Mouse (Mus musculus): ENCODE measurements at regions not wholly inside any gene's neighbourhood (a gene's known extent, or its start where the extent isn't known, plus 50 kb on each side); places are given as distances from the start of the nearest gene placed in this dataset.

GRCm38 (mm10) chr14:104410730-104411129, 57.1 kb downstream of the Pou4f1 start:
- no peak overlapping the region for H3K27ac ChIP-seq (ENCODE audit: insufficient read depth, low read depth, low read length)
- no peaks in the 10 kb centered on the region for H3K36me3 ChIP-seq (ENCODE audit: control insufficient read depth, insufficient read depth, low read length)
- no peaks in the 10 kb centered on the region for H3K4me1 ChIP-seq (ENCODE audit: control insufficient read depth, insufficient read depth, insufficient read length, low read length)
- TF ChIP-seq POLR2A (IDR thresholded peaks at IDR 0.05; ENCODE audit: low read depth, low read length): no peak
- no peak for TF ChIP-seq CTCF (IDR thresholded peaks at IDR 0.05; ENCODE audit: extremely low read depth, insufficient read length, insufficient replicate concordance, low read depth, low read length)
- no peaks in the 10 kb centered on the region for H3K27me3 ChIP-seq (ENCODE audit: control insufficient read depth, insufficient read depth, low read length)
- WGBS: 17% methylated on average over 2 of the region's 2 CpGs
- H3K4me3 ChIP-seq (ENCODE audit: low read depth, low read length): no peak overlapping the region

- WGBS: 50% methylated on average over 6 of the region's 6 CpGs
- Histone ChIP-seq H3K27ac (ENCODE audit: insufficient read depth, low read depth, low read length) (no peak overlapping the region), H3K4me1 (ENCODE audit: control insufficient read depth, insufficient read depth, insufficient read length, low read length) (no peaks in the 10 kb centered on the region), H3K27me3 (ENCODE audit: control insufficient read depth, insufficient read depth, low read length) (no peaks in the 10 kb centered on the region), H3K4me3 (ENCODE audit: low read depth, low read length) (no peak overlapping the region), H3K36me3 (ENCODE audit: control insufficient read depth, insufficient read depth, low read length) (no peaks in the 10 kb centered on the region)
- no peak for TF ChIP-seq POLR2A (IDR thresholded peaks at IDR 0.05; ENCODE audit: low read depth, low read length)
- TF ChIP-seq CTCF (IDR thresholded peaks at IDR 0.05; ENCODE audit: extremely low read depth, insufficient read length, insufficient replicate concordance, low read depth, low read length): no peak
These were observed 57.5 kb downstream of the Pou4f1 start for GRCm38 (mm10) chr14:104410292-104410691.

- H3K4me3 ChIP-seq (ENCODE audit: low read depth, low read length): no peak overlapping the region
- no peak for TF ChIP-seq CTCF (IDR thresholded peaks at IDR 0.05; ENCODE audit: extremely low read depth, insufficient read length, insufficient replicate concordance, low read depth, low read length)
- TF ChIP-seq POLR2A (IDR thresholded peaks at IDR 0.05; ENCODE audit: low read depth, low read length): no peak
- 83% methylated on average over 3 of the region's 3 CpGs for WGBS
- no peaks in the 10 kb centered on the region for H3K36me3 ChIP-seq (ENCODE audit: control insufficient read depth, insufficient read depth, low read length)
- no peaks in the 10 kb centered on the region for H3K4me1 ChIP-seq (ENCODE audit: control insufficient read depth, insufficient read depth, insufficient read length, low read length)
- H3K27ac ChIP-seq (ENCODE audit: insufficient read depth, low read depth, low read length): no peak overlapping the region
- H3K27me3 ChIP-seq (ENCODE audit: control insufficient read depth, insufficient read depth, low read length): no peaks in the 10 kb centered on the region
These were observed 61.7 kb downstream of the Pou4f1 start for GRCm38 (mm10) chr14:104406062-104406461.

- Histone ChIP-seq H3K27ac (ENCODE audit: insufficient read depth, low read depth, low read length) (no peak overlapping the region), H3K4me3 (ENCODE audit: low read depth, low read length) (no peak overlapping the region), H3K36me3 (ENCODE audit: control insufficient read depth, insufficient read depth, low read length) (no peaks in the 10 kb centered on the region), H3K27me3 (ENCODE audit: control insufficient read depth, insufficient read depth, low read length) (no peaks in the 10 kb centered on the region), H3K4me1 (ENCODE audit: control insufficient read depth, insufficient read depth, insufficient read length, low read length) (no peaks in the 10 kb centered on the region)
- WGBS: 79% methylated on average over 8 of the region's 8 CpGs
- no peak for TF ChIP-seq POLR2A (IDR thresholded peaks at IDR 0.05; ENCODE audit: low read depth, low read length)
- no peak for TF ChIP-seq CTCF (IDR thresholded peaks at IDR 0.05; ENCODE audit: extremely low read depth, insufficient read length, insufficient replicate concordance, low read depth, low read length)
These were observed 78.3 kb downstream of the Pou4f1 start for GRCm38 (mm10) chr14:104389297-104390071.

- Histone ChIP-seq H3K4me3 (ENCODE audit: low read depth, low read length) (no peak overlapping the region), H3K27me3 (ENCODE audit: control insufficient read depth, insufficient read depth, low read length) (no peaks in the 10 kb centered on the region), H3K27ac (ENCODE audit: insufficient read depth, low read depth, low read length) (no peak overlapping the region), H3K4me1 (ENCODE audit: control insufficient read depth, insufficient read depth, insufficient read length, low read length) (no peaks in the 10 kb centered on the region), H3K36me3 (ENCODE audit: control insufficient read depth, insufficient read depth, low read length) (no peaks in the 10 kb centered on the region)
- TF ChIP-seq POLR2A (IDR thresholded peaks at IDR 0.05; ENCODE audit: low read depth, low read length) (no peak), CTCF (IDR thresholded peaks at IDR 0.05; ENCODE audit: extremely low read depth, insufficient read length, insufficient replicate concordance, low read depth, low read length) (no peak)
- 60% methylated on average over 2 of the region's 2 CpGs for WGBS
These were observed 78.9 kb downstream of the Pou4f1 start for GRCm38 (mm10) chr14:104388879-104389278.

- Histone ChIP-seq H3K4me3 (ENCODE audit: low read depth, low read length) (no peak overlapping the region), H3K27me3 (ENCODE audit: control insufficient read depth, insufficient read depth, low read length) (no peaks in the 10 kb centered on the region), H3K36me3 (ENCODE audit: control insufficient read depth, insufficient read depth, low read length) (no peaks in the 10 kb centered on the region), H3K4me1 (ENCODE audit: control insufficient read depth, insufficient read depth, insufficient read length, low read length) (no peaks in the 10 kb centered on the region), H3K27ac (ENCODE audit: insufficient read depth, low read depth, low read length) (no peak overlapping the region)
- TF ChIP-seq CTCF (IDR thresholded peaks at IDR 0.05; ENCODE audit: extremely low read depth, insufficient read length, insufficient replicate concordance, low read depth, low read length) (no peak), POLR2A (IDR thresholded peaks at IDR 0.05; ENCODE audit: low read depth, low read length) (no peak)
- WGBS: 68% methylated on average over 5 of the region's 5 CpGs
These were observed 86.8 kb downstream of the Pou4f1 start for GRCm38 (mm10) chr14:104380986-104381385.

- Histone ChIP-seq H3K36me3 (ENCODE audit: control insufficient read depth, insufficient read depth, low read length) (no peaks in the 10 kb centered on the region), H3K27ac (ENCODE audit: insufficient read depth, low read depth, low read length) (no peak overlapping the region), H3K27me3 (ENCODE audit: control insufficient read depth, insufficient read depth, low read length) (no peaks in the 10 kb centered on the region), H3K4me1 (ENCODE audit: control insufficient read depth, insufficient read depth, insufficient read length, low read length) (no peaks in the 10 kb centered on the region), H3K4me3 (ENCODE audit: low read depth, low read length) (no peak overlapping the region)
- TF ChIP-seq POLR2A (IDR thresholded peaks at IDR 0.05; ENCODE audit: low read depth, low read length) (no peak), CTCF (IDR thresholded peaks at IDR 0.05; ENCODE audit: extremely low read depth, insufficient read length, insufficient replicate concordance, low read depth, low read length) (no peak)
- 68% methylated on average over 7 of the region's 7 CpGs for WGBS
These were observed 95.0 kb downstream of the Pou4f1 start for GRCm38 (mm10) chr14:104372776-104373175.
